Mouse (Mus musculus) frontal cortex, postnatal 36 days (tissue): ENCODE results near the gene Adcy2.

ENCODE experiments used
- DNase-seq, 2 experiments: peaks; one replicate each; pipeline ENCODE4 v3.0.0; 2022; ENCODE audit warnings: low spot score in 2 of 2

Gene Adcy2

DNA sequence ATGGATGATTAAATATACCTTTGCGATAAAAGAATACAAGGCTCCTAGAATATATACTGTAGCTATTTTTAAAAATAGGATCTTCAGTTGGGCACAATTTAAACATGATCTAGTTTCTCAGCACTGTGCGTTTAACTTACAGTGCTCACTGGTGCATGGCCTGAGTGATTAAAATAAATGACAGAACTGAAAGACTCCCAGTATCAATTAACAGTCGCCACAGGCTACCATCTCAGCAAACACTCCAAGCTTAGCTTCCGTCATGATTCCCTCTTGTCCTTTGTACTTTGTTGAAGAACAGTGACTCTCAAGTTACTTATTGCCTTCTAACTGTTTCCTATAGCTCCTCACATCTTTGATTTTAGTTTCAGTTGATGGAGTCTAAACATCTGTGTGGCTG, 170.9 kb downstream of the Adcy2 start:
- DNase-seq: no peak

DNA sequence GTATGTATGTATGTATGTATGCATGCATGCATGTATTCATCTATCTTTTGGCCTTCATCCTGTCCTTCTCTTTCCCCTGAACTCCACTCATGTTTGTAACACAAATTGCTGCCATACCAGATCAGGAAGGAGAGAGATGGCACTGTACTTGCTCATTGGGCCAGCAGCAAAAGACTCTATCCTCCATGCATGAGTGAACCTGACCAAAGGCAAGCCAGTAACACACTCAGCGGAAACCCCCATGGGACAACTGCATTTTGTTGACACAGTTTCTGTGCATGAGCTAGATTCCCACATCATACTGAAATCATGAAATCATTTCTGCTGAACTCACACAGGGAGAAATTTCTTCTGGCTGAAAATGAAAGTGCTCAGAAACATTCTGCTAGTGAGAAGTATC, 172.9 kb downstream of the Adcy2 start:
- no peak for DNase-seq

DNA sequence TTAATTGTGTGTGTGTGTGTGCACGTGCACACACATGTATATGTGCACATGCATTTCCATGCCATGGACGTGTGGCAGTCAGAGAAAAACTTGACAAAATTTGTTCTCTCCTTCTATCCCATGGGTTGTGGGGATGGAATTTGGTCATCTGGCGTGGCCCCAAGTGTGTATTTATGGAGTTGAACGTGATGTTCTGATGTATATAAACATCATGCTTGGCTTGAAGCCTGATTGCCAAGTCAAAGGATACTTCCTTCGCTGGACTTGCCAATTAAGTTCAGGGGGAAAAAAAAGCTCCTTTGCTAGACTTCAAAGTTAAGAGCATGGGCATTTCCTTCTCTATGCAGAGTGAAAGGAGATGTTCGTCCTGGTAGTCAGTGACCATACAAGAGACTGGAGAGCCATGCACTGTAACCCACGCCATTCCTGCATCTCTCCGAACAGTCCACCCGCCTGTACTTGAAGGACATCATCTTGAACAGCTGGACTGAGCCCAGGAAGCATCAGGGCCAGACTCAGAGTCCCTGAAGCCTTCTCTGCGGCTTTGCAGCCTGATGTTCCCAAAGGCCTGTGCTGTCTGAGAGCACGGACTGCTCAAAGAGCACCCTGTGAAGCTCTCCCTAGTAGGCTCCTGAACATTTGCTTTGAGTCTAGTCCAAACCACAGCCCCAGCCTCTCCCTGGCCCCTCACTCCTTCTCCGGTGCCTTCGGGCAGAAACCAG, 178.3 kb downstream of the Adcy2 start:
- no peak for DNase-seq

DNA sequence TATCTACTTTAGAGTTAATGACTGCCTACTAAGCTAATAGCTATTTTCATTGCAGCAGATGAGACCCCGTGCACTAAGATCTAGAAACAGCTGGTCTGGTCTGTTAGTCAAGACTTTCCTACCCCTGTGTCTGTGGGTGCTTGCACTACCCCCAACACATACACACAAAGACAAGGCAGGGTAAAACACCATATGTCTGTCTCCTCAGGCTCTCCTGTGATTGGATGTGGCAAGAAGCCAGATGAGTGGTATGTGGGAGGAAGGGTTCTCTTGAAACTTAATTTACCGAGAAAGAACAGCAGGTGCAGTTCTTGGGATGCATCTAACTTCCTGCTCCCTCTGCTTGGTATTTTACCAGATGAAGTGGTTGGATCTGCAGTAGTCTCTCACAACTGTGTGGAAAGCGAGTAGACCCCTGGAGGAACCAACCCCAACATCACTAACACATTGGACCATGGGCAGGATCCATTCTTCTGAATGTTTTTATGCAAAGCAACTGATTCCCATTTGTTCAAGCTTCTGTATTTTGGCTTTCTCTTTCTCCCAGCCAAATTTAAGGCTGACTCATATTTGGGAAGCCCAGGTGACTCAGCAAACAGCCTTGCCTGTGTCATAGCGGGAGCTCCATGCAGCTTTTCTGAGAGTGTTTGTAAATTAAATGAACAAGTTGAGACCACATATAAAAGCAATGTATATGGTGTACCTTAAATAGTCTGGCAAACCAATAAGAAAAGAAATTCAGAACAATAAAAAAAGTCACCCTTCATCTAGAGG, 183.4 kb downstream of the Adcy2 start:
- DNase-seq: peak; percentile 86 to 94

DNA sequence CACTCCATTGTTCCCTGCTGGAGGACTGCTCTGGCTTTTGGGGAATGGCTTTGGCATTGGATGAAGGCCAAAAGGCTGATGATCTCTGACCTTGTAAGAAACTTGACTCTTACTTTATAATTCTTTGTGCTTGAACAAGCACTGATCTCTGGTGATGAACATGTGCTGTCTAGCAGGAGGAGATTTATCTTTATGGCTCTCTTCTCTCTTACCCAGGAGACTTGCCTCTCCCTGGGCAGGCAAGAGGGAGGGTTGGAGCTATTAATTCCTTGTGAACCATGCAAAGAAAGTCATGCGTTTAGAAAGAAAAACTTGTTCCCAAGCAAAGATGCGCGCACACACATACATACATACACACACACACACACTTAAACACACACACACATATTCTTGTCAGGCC, 188.2 kb downstream of the Adcy2 start:
- no peak for DNase-seq

DNA sequence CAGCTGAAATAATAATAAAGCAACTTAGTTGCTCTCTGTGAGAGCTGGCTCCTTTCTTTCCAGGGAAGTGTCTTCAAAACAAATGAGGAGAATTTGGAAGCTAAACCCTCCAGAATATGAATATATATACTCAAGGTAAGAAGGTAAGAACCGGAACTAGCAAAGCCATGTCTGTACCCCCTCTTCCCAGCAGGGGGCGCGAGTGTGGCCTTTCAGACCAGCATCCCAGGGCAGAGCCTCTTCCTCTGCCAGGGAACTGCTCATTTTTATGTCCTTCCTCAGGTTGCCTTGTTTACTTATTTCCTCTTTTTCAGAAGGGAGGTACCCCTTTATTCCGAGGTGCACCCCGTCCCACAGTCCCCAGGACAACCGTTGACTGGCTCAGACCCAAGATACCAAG, 199.6 kb downstream of the Adcy2 start:
- no peak for DNase-seq

DNA sequence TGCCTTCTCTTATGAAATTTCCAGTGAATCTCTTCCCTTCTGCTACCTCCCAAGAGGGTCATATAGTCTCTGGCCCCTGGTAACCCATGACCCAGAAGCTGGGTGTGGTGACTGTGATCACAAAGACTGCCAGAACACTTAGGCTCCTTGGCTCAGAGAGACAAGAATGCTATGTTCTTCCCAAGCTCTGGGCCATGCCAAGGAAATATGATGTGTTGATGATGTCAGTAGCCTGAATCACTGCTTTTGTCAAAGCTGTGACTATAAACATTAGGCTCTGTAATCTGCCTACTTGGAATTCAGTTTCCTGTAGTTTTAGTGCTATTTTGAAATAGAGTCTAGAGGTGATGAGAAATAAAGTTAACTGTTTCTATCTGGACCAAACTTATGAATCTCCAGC, 206.1 kb downstream of the Adcy2 start:
- no peak for DNase-seq

DNA sequence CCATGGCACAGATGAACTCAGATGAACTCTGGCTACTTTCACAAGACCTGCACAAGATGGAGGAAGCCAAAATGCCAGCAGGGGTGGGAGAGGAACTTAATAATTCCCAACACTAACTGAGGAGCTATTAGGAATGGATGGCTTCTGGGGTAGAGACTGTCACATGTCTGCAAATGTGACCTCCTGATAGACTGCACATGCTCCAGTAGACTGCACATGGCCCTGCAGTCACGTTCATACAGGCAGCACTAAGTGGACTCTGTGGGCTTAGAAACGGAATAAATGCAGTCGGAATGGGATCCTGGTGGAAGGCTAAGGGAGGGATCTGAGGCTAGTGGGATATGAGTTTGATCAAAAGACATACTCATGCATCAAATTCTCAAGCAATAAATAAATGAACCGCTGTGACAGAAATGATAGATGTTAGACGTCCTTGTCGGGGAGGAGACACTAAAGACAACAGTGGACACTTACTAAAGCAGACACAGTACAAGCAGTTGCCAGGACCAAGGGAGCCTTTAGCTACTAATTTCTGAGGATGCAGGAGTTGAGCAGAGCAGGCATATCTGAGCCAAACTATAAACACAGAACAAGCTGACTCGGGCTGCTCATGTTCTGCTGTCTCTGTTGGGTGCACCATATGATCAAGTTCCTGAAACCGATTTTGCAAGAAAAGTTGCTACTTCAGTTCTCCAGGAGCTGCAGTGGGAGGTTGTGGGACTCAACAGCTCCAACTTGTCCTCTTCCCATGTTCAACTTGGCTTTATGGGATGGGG, 211.9 kb downstream of the Adcy2 start:
- no peak for DNase-seq

DNA sequence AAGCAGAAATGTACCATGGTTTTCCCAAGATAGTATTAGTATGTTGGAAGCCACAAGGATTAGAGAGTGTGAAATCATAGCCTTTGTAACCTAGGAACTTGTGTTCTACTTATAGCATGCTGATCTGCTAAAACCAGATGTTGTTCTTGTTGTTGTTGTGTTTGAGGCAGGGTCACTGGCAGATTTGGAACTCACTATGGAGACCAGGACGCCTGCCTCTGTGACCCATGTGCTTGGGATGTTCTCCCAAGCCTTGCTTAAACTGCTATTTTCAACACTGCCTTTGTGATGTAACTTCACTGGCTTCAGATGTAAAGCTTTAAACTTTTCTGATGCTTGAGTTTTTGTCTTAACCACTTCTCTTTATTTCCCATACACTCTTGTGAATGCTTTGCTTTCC, 216.2 kb downstream of the Adcy2 start:
- no peak for DNase-seq

DNA sequence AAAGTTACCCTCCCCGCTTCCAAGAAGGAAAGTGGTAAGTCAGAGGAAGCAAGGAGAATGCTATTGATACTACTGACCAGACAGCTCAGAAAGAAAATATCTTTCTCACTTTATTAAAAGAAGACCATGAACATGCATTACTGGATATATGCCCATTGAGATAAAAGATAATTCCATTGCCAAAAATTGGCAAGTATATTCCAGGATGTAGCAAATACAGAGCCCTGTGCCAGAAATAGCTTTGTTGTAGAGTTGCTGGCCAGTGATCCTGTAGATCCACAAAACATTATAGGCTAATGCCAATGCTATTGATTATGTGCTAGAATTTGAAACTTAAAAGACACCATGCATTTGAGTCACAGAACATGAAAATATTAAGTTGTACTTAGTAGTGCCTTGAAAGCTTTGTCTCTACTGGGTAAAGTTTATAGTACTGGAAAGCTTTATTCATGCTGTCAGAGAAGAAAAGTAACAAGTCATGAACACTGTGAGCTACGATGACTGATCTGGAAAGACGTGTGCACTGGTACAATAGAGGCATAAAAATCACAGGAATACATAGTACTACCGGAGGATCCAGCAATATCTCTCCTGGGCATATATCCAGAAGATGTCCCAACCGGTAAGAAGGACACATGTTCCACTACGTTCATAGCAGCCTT, 221.2 kb downstream of the Adcy2 start:
- no peak for DNase-seq

DNA sequence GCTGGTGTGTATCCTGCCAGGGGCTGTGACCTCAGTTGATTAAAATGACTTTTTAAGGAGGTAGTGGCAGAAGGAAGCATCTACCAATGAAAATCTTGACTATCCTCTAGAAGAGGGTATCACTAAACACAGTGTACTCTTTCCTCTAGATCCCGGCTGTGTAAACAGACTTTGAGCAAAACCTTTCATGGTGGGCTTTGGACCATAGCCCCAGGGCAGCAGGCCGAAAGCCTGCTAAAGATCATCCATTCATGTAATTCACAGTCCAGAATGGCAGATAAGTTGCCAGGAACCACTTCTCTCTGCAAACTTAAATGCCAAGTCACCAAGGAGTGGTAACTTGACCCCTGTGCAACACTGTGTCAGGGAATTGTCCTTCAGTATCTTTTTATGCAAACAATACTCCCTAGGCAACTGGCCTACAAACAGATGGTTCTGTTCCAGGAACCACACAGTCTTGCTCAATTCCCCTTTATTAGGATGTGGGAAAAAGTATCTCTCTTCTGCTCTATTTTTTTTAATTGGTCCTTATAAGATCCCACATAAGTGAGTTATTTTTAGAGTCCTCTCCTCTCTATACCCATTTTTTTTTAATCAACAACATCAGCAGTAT, 225.6 kb downstream of the Adcy2 start:
- no peak for DNase-seq

DNA sequence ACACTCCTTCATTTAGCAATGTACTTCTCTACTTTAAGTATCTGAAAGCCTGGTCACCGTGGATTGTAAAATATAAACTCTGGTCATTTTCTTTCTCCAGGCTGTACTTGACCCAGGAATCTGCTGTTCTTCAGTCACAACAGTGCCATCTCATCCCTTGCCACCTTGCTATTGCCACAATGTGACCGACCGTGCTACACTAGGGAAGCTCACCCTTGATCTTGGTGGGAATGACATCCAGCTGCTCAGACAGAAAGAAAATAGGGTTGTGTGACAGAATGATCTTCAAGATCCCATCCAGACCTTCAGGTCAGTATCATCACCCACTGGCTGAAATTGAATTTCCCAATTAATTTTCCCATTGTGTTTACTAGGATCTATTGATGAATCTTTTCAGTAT, 230.8 kb downstream of the Adcy2 start:
- no peak for DNase-seq

DNA sequence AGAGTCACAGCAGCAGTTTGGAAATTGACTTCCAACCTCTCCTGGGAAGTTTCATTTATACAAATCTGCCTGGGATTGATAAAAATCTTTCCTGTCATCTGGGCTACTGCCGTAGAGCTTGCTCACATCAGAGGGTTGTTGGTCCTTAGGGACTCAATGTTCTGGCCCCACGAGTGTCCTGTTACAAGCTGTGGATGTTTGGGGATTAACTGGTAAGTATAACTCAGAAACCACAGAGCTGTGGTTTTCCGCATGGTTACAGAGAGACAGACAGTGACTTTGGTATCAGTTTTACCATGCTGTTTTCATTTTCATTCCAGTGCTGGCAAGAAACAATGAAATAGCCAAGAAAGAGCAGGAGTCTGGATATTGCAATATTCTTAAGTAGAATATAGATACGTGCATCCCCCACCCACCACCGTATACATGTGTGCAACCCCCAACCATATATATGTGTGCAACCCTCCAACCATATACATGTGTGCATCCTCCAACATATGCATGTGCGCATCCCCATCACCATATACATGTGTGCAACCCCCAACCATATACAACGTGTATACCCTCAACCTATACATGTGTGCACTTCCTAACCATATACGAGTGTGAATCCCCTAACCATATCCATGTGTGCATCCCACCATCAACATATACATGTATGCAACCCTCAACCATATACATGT, 233.3 kb downstream of the Adcy2 start:
- DNase-seq: no peak

DNA sequence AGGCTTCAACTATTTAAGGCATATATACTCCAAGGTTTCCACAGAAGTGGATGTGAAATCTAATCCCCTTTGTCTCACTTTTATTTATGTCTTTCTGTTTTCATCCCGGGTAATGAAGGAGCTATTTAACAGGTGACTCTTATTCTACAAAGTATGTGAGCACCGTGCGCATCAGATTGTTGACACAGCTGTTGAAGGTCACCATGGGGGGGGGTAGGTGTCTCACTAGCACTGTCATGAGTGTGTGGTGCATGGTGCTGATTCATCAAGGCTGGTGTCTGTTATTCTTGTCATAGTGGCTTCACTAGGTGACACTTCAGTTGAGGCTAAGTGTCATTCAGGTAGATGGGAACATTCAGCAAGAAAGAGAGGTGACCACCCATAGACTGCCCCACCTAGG, 234.7 kb downstream of the Adcy2 start:
- no peak for DNase-seq

DNA sequence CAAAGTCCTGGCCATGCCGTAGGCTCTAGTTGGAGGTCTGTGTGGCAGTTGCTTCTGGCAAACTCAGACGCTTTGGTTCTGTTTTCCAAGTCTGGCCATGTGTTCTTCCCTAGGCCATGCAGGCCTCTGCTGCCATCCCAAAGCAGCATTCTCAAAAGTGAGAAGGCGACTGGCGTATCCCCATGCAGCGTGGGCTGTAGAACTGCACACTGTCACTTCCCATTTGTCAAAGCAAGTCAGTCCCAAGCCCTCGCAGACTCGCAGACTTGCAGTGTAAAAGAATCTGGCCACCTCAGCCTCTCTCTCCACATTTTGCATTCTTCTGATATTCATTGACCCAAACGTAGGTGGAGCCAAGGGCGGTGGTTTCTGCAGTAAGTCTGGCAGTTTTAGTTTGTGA, 249.5 kb downstream of the Adcy2 start:
- DNase-seq: peak; percentile 60 to 67

DNA sequence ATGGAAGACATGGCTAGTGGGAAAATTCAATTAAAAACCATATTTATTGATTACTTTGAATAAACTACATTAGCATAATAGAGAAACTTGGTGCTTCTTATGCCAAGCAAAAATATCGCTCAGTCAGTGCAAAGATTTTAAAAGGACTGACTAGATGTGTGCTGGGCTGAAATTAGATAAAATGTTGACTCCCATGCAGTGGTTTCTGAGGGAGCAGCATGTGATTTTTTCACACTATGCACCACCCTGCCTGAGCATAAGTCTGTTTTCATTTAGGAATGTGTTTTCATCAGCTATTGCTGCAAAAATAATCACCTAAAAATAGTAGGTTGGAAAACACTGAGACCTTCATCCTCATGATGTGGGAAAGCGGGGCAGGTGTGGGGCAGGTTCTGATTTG, 250.0 kb downstream of the Adcy2 start:
- DNase-seq: peak in 1 of 2 experiments; percentile 24

DNA sequence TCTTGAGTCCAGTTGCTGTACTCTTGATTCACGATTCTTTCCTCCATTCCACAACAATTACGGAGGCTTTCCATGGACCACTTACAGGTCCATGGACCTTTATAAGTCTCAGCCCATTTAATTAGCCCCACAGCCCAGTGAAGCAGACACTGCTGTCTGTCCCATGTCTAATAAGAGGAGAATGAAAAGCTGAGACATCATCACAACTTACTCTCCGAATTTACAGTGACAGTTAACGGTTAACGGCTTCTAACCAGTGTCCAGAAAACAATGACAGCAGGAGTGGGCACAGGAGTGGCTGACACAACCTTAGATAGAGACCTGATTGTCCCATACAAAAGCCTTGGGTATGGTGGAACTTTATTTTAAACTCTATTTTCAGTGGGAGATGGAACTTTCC, 253.9 kb downstream of the Adcy2 start:
- no peak for DNase-seq

DNA sequence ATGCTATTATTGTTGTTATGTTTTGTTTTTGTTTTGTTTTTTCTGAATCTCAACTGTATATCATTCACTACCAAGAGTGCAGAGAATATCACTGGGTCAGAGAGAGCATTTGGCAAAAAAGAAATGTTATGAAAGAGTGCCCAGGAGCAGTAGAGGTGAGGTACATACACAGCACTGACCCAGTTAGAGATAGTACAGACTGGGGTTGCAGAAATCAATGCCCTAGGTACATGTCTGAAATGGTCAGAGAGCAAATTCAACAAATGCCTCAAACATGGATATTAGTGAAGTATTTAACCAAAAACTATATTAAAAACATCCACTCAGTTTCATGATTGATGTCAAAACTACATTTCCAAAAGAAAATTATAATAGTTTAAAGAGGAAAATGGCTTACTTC, 286.7 kb downstream of the Adcy2 start:
- DNase-seq: no peak

DNA sequence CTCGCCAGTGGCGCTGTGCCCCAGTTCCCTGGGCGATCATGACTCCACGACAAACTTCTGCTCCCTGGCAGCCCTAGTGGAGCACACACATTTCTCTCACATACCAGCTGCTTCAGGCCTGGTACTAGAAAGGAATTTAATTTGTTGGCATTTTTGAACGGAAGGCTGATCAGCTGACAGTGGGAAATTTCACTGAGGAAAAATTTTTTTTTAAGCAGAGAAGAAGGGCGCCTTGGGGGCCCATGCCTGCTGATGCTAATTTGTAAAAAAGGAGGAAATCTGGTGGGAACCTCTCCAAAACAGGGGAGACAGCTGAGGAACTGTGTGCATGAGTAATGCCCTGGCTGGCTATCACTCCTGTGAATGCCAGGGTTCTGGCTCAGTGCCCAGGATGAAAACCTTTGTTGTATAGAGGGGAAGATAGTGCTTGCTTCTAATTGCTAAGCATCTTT, 292.0 kb downstream of the Adcy2 start:
- DNase-seq: peak; percentile 69 to 70

DNA sequence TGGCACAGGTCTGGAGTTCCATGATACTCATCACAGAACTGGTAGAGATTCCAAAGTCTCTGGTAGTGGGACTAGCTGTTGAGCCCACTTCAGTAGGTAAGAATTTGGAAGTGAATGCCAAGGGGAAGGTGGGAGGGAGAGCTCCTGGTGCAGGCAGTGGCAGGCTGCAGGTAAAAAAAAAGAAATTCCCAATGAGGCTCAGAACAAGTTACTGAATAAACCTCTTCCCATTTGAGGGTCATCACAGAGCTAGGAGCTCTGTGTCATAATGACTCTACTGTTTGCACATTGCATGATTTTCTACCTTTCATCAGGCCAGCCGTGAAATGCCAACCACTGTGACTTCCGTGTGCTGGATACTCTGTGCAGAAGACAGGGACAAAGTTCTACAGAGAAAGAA, 314.4 kb downstream of the Adcy2 start:
- no peak for DNase-seq

DNA sequence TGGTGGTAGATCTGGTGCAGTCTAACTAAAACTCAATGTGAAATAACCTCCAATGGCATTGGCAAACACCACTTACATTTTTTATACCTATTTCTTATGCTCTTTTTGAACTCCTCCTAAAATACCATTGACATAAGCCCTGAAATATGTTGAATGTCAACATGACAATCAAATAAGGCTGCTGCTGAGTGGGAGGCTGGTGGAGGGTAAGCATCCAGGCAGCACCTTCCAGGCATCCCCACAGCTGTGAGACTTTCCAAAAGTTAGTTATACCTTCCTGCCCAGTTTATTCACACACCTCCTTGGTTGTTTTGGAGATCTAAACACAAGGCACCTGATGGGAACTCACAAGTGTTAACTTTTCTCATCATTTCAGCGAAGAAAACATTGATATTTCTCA, 318.9 kb downstream of the Adcy2 start:
- no peak for DNase-seq
